Mouse (Mus musculus) E14TG2a.4 (cell line): ENCODE data around the gene Slco4a1.

Source experiments
- CTCF ChIP-seq: conservative IDR thresholded peaks from 2 replicates; pipeline ENCODE4 v1.5.1; 2014; ENCODE audit warnings: low read length
- POU5F1 ChIP-seq: IDR thresholded peaks from 2 replicates; pipeline ENCODE4 v1.6.1; 2014; ENCODE audit warnings: low read length, borderline replicate concordance

- no peak for TF ChIP-seq CTCF
- TF ChIP-seq POU5F1: no peak
These were observed 29.0 kb upstream of the Slco4a1 start for GRCm38 (mm10) chr2:180427073-180427472.
